In genomic region chr11:115898886-115899285, GRCm38 (mm10) we compare ENCODE assay signal across 9 mouse cellular contexts. TPM values are rescaled to one million over a fixed set of nuclear protein-coding genes. Genes with fewer than 3 reads are reported as not detected.
A peak's percentile ranks its signal among the peaks of the same experiment; 100 is the strongest.
DNase-seq lines count a peak whose midpoint lies in the region; ATAC-seq and TF ChIP-seq lines count a peak whose summit lies in the region.
"Had no signal": no experiment of that assay in that cellular context is flagged by ENCODE, and none has a peak within 500 bp of the region (broad histone marks: within the 10 kb centered on the region; RNA-seq: fewer than 3 reads in every experiment).

No protein-coding gene starts in this region.

- DNase-seq in adrenal gland, postnatal 14 days = peak; percentile 76
- DNase-seq in adrenal gland, adult 18-20 months (ENCODE audit: low spot score in 2 of 2) = no peak
- peak; percentile 84 to 86 for DNase-seq in cerebellum, postnatal 10 days
- peak; percentile 68 for DNase-seq in heart, postnatal 0 days (ENCODE audit: low spot score)
- DNase-seq in left cerebral cortex, adult 18-20 months (ENCODE audit: low spot score in 2 of 2) = peak; percentile 32 to 51

- H3K9ac ChIP-seq in heart, postnatal 0 days (replicated peaks; ENCODE audit: low read depth, low read length) = no peak overlapping the region
- no peak overlapping the region for H3K9ac ChIP-seq in stomach, embryonic 16.5 days (ENCODE audit: low read length)

- H3K4me1 ChIP-seq in heart, postnatal 0 days (ENCODE audit: control insufficient read depth, insufficient read depth) = peaks cover 28% of the 10 kb centered on the region
- H3K4me1 ChIP-seq in megakaryocyte, embryonic 14.5 days = peaks cover 73% of the 10 kb centered on the region
- peaks cover 39% of the 10 kb centered on the region for H3K4me1 ChIP-seq in stomach, embryonic 16.5 days (ENCODE audit: control insufficient read depth, insufficient read depth, low read length)

- 8% methylated on average over 4 of the region's 4 CpGs for WGBS in heart, postnatal 0 days
- 20% methylated on average over 4 of the region's 4 CpGs for WGBS in stomach, embryonic 16.5 days

- TF ChIP-seq CTCF in heart, postnatal 0 days (IDR thresholded peaks at IDR 0.05; ENCODE audit: low read depth) = peak; percentile 70

- ATAC-seq in CD4-positive, CD25-positive, alpha-beta regulatory T cell, adult 4 months = peak; percentile 23
- ATAC-seq in heart, postnatal 0 days (ENCODE audit: insufficient read depth, low read depth) = no peak
- ATAC-seq in stomach, embryonic 16.5 days (ENCODE audit: insufficient read depth, low FRiP score) = no peak

- H3K9me3 ChIP-seq in heart, postnatal 0 days (replicated peaks; ENCODE audit: control insufficient read depth, low read length) = no peaks in the 10 kb centered on the region
- no peaks in the 10 kb centered on the region for H3K9me3 ChIP-seq in megakaryocyte, embryonic 14.5 days
- H3K9me3 ChIP-seq in stomach, embryonic 16.5 days (replicated peaks; ENCODE audit: control insufficient read depth, low read length) = no peaks in the 10 kb centered on the region
- H3K9me3 ChIP-seq: limb, embryonic 13.5 days had no signal

- TF ChIP-seq EP300 in heart, postnatal 0 days (IDR thresholded peaks at IDR 0.05; ENCODE audit: low read depth) = no peak

- H3K4me2 ChIP-seq in heart, postnatal 0 days (ENCODE audit: low read depth, low read length) = no peak overlapping the region
- H3K4me2 ChIP-seq in stomach, embryonic 16.5 days (ENCODE audit: low read depth, low read length) = no peak overlapping the region

- H3K27me3 ChIP-seq in heart, postnatal 0 days (ENCODE audit: control insufficient read depth, insufficient read depth, low read length) = no peaks in the 10 kb centered on the region
- peaks cover 2% of the 10 kb centered on the region for H3K27me3 ChIP-seq in megakaryocyte, embryonic 14.5 days (replicated peaks)
- H3K27me3 ChIP-seq in stomach, embryonic 16.5 days (ENCODE audit: control insufficient read depth, insufficient read depth, low read length) = no peaks in the 10 kb centered on the region
- H3K27me3 ChIP-seq: limb, embryonic 13.5 days had no signal

- peaks cover 14% of the 10 kb centered on the region for H3K36me3 ChIP-seq in heart, postnatal 0 days (replicated peaks; ENCODE audit: control insufficient read depth, insufficient read depth, low read length)
- peaks cover 74% of the 10 kb centered on the region for H3K36me3 ChIP-seq in megakaryocyte, embryonic 14.5 days (replicated peaks; ENCODE audit: low read length)
- no peaks in the 10 kb centered on the region for H3K36me3 ChIP-seq in stomach, embryonic 16.5 days (ENCODE audit: control insufficient read depth, insufficient read depth, low read length)

- H3K4me3 ChIP-seq in heart, postnatal 0 days (ENCODE audit: low read depth, low read length) = no peak overlapping the region
- H3K4me3 ChIP-seq in megakaryocyte, embryonic 14.5 days (replicated peaks) = peak overlapping the region; percentile 78
- H3K4me3 ChIP-seq in stomach, embryonic 16.5 days (replicated peaks; ENCODE audit: low read length) = no peak overlapping the region
- H3K4me3 ChIP-seq: limb, embryonic 13.5 days had no signal

- H3K27ac ChIP-seq in heart, postnatal 0 days (ENCODE audit: low read depth) = peak overlapping the region; percentile 98
- H3K27ac ChIP-seq in stomach, embryonic 16.5 days (ENCODE audit: low read length) = 0 out of 2 replicates have a peak overlapping the region, but pooled peaks have one; percentile 2

RNA-seq across cellular contexts. Expression of gene Smim5, which starts 0.9 kb away (rescaled TPM):
- 0.82 and 1.3 TPM in 2 replicates for total RNA-seq in adrenal gland, postnatal 14 days (2021)
- under 1 TPM in 1 of 2 experiments, not detected in 1; 0.74 TPM for total RNA-seq in adrenal gland, adult 18-20 months (2021)
- 1 to 10 TPM in 1 of 2 experiments, under 1 TPM in 1; 0.94 to 1.5 TPM for polyA plus RNA-seq in CD4-positive, CD25-positive, alpha-beta regulatory T cell, adult 4 months (2017; shearing (Covaris generic))
- 57.5 and 83.0 TPM in 2 replicates for total RNA-seq in heart, postnatal 0 days (2014; rRNA removed; ENCODE audit: low replicate concordance)
- 79.3 and 93.3 TPM in 2 replicates for polyA plus RNA-seq in heart, postnatal 0 days (2015; fragmentation: Nextera tagmentation; extraction: Ambion mirVana)
- under 1 TPM in 1 of 2 experiments, not detected in 1; 0.54 TPM for total RNA-seq in left cerebral cortex, adult 18-20 months (2021)
- polyA plus RNA-seq in megakaryocyte, embryonic 14.5 days (2012; ENCODE audit: insufficient read depth, low replicate concordance) = 6.7 and 13.1 TPM in 2 replicates
- 6.5 and 8.5 TPM in 2 replicates for polyA plus RNA-seq in stomach, embryonic 16.5 days (2015; fragmentation: Nextera tagmentation; extraction: Ambion mirVana)

RNA-seq across cellular contexts. Expression of gene Smim6, which starts 12.9 kb away (rescaled TPM):
- total RNA-seq in adrenal gland, postnatal 14 days (2021) = not detected in 2 replicates
- total RNA-seq in adrenal gland, adult 18-20 months (2021) = not detected
- 1 to 10 TPM; 1.9 to 2.8 TPM for polyA plus RNA-seq in CD4-positive, CD25-positive, alpha-beta regulatory T cell, adult 4 months (2017; shearing (Covaris generic))
- total RNA-seq in heart, postnatal 0 days (2014; rRNA removed; ENCODE audit: low replicate concordance) = not detected in 2 replicates
- polyA plus RNA-seq in heart, postnatal 0 days (2015; fragmentation: Nextera tagmentation; extraction: Ambion mirVana) = 0.98 and 1.6 TPM in 2 replicates
- not detected for total RNA-seq in left cerebral cortex, adult 18-20 months (2021)
- not detected in 2 replicates for polyA plus RNA-seq in megakaryocyte, embryonic 14.5 days (2012; ENCODE audit: insufficient read depth, low replicate concordance)
- polyA plus RNA-seq in stomach, embryonic 16.5 days (2015; fragmentation: Nextera tagmentation; extraction: Ambion mirVana) = 57.0 and 68.4 TPM in 2 replicates

RNA-seq across cellular contexts. Expression of gene Sap30bp, which starts 34.2 kb away (rescaled TPM):
- 40.9 and 42.9 TPM in 2 replicates for total RNA-seq in adrenal gland, postnatal 14 days (2021)
- 10 to 100 TPM; 37.3 to 47.6 TPM for total RNA-seq in adrenal gland, adult 18-20 months (2021)
- polyA plus RNA-seq in CD4-positive, CD25-positive, alpha-beta regulatory T cell, adult 4 months (2017; shearing (Covaris generic)) = 10 to 100 TPM; 42.0 to 46.9 TPM
- total RNA-seq in heart, postnatal 0 days (2014; rRNA removed; ENCODE audit: low replicate concordance) = 11.7 and 17.9 TPM in 2 replicates
- polyA plus RNA-seq in heart, postnatal 0 days (2015; fragmentation: Nextera tagmentation; extraction: Ambion mirVana) = 19.0 and 19.6 TPM in 2 replicates
- total RNA-seq in left cerebral cortex, adult 18-20 months (2021) = 10 to 100 TPM; 45.3 to 54.0 TPM
- 13.5 and 14.4 TPM in 2 replicates for polyA plus RNA-seq in megakaryocyte, embryonic 14.5 days (2012; ENCODE audit: insufficient read depth, low replicate concordance)
- polyA plus RNA-seq in stomach, embryonic 16.5 days (2015; fragmentation: Nextera tagmentation; extraction: Ambion mirVana) = 32.0 and 35.2 TPM in 2 replicates

RNA-seq across cellular contexts. Expression of gene Recql5, which starts 34.4 kb away (rescaled TPM):
- 18.3 and 22.3 TPM in 2 replicates for total RNA-seq in adrenal gland, postnatal 14 days (2021)
- 10 to 100 TPM; 17.1 to 27.1 TPM for total RNA-seq in adrenal gland, adult 18-20 months (2021)
- polyA plus RNA-seq in CD4-positive, CD25-positive, alpha-beta regulatory T cell, adult 4 months (2017; shearing (Covaris generic)) = 10 to 100 TPM; 21.9 to 41.9 TPM
- 5.4 and 5.8 TPM in 2 replicates for total RNA-seq in heart, postnatal 0 days (2014; rRNA removed; ENCODE audit: low replicate concordance)
- 6.2 and 6.3 TPM in 2 replicates for polyA plus RNA-seq in heart, postnatal 0 days (2015; fragmentation: Nextera tagmentation; extraction: Ambion mirVana)
- total RNA-seq in left cerebral cortex, adult 18-20 months (2021) = 10 to 100 TPM; 25.9 to 27.4 TPM
- 9.5 and 10.4 TPM in 2 replicates for polyA plus RNA-seq in megakaryocyte, embryonic 14.5 days (2012; ENCODE audit: insufficient read depth, low replicate concordance)
- polyA plus RNA-seq in stomach, embryonic 16.5 days (2015; fragmentation: Nextera tagmentation; extraction: Ambion mirVana) = 19.5 and 19.7 TPM in 2 replicates

RNA-seq across cellular contexts. Expression of gene Myo15b, which starts 40.7 kb away (rescaled TPM):
- total RNA-seq in adrenal gland, postnatal 14 days (2021) = 0.26 TPM in 1 of 2 replicates, not detected in the other
- total RNA-seq in adrenal gland, adult 18-20 months (2021) = not detected
- not detected for polyA plus RNA-seq in CD4-positive, CD25-positive, alpha-beta regulatory T cell, adult 4 months (2017; shearing (Covaris generic))
- not detected in 2 replicates for total RNA-seq in heart, postnatal 0 days (2014; rRNA removed; ENCODE audit: low replicate concordance)
- polyA plus RNA-seq in heart, postnatal 0 days (2015; fragmentation: Nextera tagmentation; extraction: Ambion mirVana) = 0.04 and 0.11 TPM in 2 replicates
- total RNA-seq in left cerebral cortex, adult 18-20 months (2021) = under 1 TPM; 0.49 to 0.75 TPM
- 0.48 TPM in 1 of 2 replicates, not detected in the other for polyA plus RNA-seq in megakaryocyte, embryonic 14.5 days (2012; ENCODE audit: insufficient read depth, low replicate concordance)
- polyA plus RNA-seq in stomach, embryonic 16.5 days (2015; fragmentation: Nextera tagmentation; extraction: Ambion mirVana) = 20.8 and 21.1 TPM in 2 replicates

Comparison
In these comparisons a context has a peak if more than half of its experiments do, and no peak if none do; other contexts are left out.
1. DNase-seq: peak in adrenal gland, postnatal 14 days (single experiment), cerebellum, postnatal 10 days (2 of 2), heart, postnatal 0 days (single experiment) and left cerebral cortex, adult 18-20 months (2 of 2); none in adrenal gland, adult 18-20 months (0 of 2).
2. RNA of gene Smim5, which starts 0.9 kb away (total RNA-seq): 57.5 to 83.0 TPM in heart, postnatal 0 days; 0.82 to 1.3 TPM in adrenal gland, postnatal 14 days, 0.74 TPM in adrenal gland, adult 18-20 months and 0.54 TPM in left cerebral cortex, adult 18-20 months; every median in the first group is over 10 times any median in the second.